Mouse (Mus musculus) heart, adult 2 months (tissue): ENCODE results near the gene Cdk2ap2. TPM values are rescaled to one million over a fixed set of nuclear protein-coding genes. Genes with fewer than 3 reads are reported as not detected.

Source experiments
- DNase-seq, 2 experiments: peaks; one replicate each; pipeline ENCODE4 v3.0.0; 2021
- H3K27ac ChIP-seq: fragments of 200-600 bp; 2 replicates; pipeline ENCODE4 v1.8.1; 2022
- H3K27me3 ChIP-seq: fragments of 200-500 bp; 2 replicates; pipeline ENCODE4 v1.6.1; 2012; ENCODE audit warnings: mild to moderate bottlenecking, low read length, inconsistent platforms, mixed read lengths; ENCODE audit not compliant: control insufficient read depth, insufficient read depth
- H3K36me3 ChIP-seq: fragments of 200-500 bp; 2 replicates; pipeline ENCODE4 v1.6.1; 2012; ENCODE audit warnings: low read length, inconsistent platforms; ENCODE audit not compliant: control insufficient read depth, insufficient read depth
- H3K4me1 ChIP-seq: fragments of 200-500 bp; 2 replicates; pipeline ENCODE4 v1.6.1; 2011; ENCODE audit warnings: low read length; ENCODE audit not compliant: control insufficient read depth, insufficient read depth
- H3K4me3 ChIP-seq: fragments of 200-600 bp; 2 replicates; pipeline ENCODE4 v1.8.1; 2022
- H3K79me2 ChIP-seq: fragments of 200-500 bp; replicated peaks from 2 replicates; pipeline ENCODE4 v1.6.1; 2012; ENCODE audit warnings: mild to moderate bottlenecking, inconsistent platforms, low read length, moderate library complexity, mixed read lengths; ENCODE audit not compliant: control insufficient read depth, insufficient read depth
- H3K9ac ChIP-seq: fragments of 200-500 bp; 2 replicates; pipeline ENCODE4 v1.6.1; 2012; ENCODE audit warnings: low read depth, mild to moderate bottlenecking, control low read depth, inconsistent platforms, low read length, mixed read lengths
- CTCF ChIP-seq: fragments of 200-600 bp; IDR thresholded peaks from 2 replicates; pipeline ENCODE4 v1.8.1; 2022; ENCODE audit warnings: antibody characterized with exemption, mild to moderate bottlenecking, moderate library complexity
- EP300 ChIP-seq: fragments of 200-500 bp; IDR thresholded peaks from 2 replicates; pipeline ENCODE4 v1.6.1; 2011; ENCODE audit warnings: low read depth, low read length, control low read depth; ENCODE audit not compliant: insufficient read depth
- POLR2A ChIP-seq: fragments of 200-500 bp; IDR thresholded peaks from 2 replicates; pipeline ENCODE4 v1.6.1; 2011; ENCODE audit warnings: mild to moderate bottlenecking, low read depth, low read length, control low read depth; ENCODE audit not compliant: insufficient read depth
- WGBS: fragments of 180-500 bp; shearing (Covaris S2); methylation state at CpG from one replicate; pipeline ENCODE4 v1.1.7; 2018; 5-methylcytosine and 5-hydroxymethylcytosine counted together
- intact Hi-C: fragments of 180-260 bp; cut with DNase I; formaldehyde crosslinking; loops from one replicate; pipeline ENCODE4 v1.15.1; 2025
- polyA plus RNA-seq: library from polyadenylated mRNA; depleted of rRNA; stranded (reverse); fragments of >200 nt; gene quantifications from 2 replicates; pipeline ENCODE4 v1.2.3, GENCODE M21; 2012
- total RNA-seq, 2 experiments: library from RNA; stranded (reverse); gene quantifications; 2 replicates each; pipeline ENCODE4 v1.2.3; 2021

The Cdk2ap2 gene
- total and polyA plus RNA-seq, 3 experiments: 39.9 to 85.3 (median 43.2) TPM

GRCm38 (mm10) chr19:4088146-4088545 is 8.8 kb upstream of the Cdk2ap2 start:
- TF ChIP-seq POLR2A (no peak), EP300 (no peak), CTCF (no peak)
- no peak overlapping the region for H3K4me3 ChIP-seq
- no peak overlapping the region for H3K27ac ChIP-seq
- no peaks in the 10 kb centered on the region for H3K36me3 ChIP-seq
- 24% methylated on average over 5 of the region's 5 CpGs for WGBS
- H3K79me2 ChIP-seq: no peaks in the 10 kb centered on the region
- H3K4me1 ChIP-seq: no peaks in the 10 kb centered on the region
- no peak overlapping the region for H3K9ac ChIP-seq
- intact Hi-C loops: no loop called here
- DNase-seq: no peak
- no peaks in the 10 kb centered on the region for H3K27me3 ChIP-seq

DNA sequence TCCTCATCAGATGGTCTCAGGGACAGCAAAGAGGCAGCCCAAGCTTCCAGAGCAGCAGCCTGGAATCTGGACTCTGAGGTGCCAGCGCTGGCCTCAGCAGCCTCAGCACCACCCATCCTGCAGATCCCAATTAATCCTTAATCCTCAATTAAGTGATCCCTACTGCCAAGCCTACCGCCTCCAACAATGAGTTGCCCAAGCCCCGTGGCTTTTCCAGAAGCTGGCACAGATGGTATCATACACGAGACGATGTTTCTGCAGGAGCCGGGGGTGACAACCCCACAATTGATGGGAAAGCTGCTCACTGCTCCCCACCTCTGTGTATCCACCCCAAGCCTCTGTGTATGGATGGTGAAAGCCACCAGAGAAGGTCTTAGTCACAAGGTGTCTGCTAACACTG is 7.9 kb upstream of the Cdk2ap2 start:
- intact Hi-C loops: no loop called here
- H3K27ac ChIP-seq: no peak overlapping the region
- H3K4me1 ChIP-seq: no peaks in the 10 kb centered on the region
- no peak for DNase-seq
- TF ChIP-seq CTCF: no peak
- TF ChIP-seq EP300: no peak
- no peak for TF ChIP-seq POLR2A
- H3K9ac ChIP-seq: no peak overlapping the region
- no peak overlapping the region for H3K4me3 ChIP-seq
- H3K36me3 ChIP-seq: no peaks in the 10 kb centered on the region
- 83% methylated on average over 6 of the region's 6 CpGs for WGBS
- H3K27me3 ChIP-seq: no peaks in the 10 kb centered on the region
- no peaks in the 10 kb centered on the region for H3K79me2 ChIP-seq

DNA sequence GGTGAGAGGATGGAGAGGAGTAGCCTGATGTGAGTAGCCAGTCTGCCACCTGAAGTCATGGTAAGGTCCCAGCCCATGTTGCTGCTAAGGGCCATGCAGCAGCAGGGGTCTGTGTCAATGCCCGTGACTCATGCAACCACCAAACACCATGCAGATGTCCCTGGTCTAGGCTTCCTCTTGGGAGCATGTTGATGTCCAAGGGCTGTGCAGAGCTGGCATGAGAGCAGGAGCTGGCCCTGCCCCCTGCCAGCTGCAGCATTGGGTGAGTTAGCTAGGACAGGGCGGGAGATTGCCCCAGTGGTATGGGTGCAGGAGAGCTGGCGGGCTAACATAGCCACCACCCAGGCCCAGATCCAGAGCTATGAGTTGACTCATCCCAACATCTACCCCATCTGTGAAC is 6.5 kb upstream of the Cdk2ap2 start:
- intact Hi-C loops: no loop called here

DNA sequence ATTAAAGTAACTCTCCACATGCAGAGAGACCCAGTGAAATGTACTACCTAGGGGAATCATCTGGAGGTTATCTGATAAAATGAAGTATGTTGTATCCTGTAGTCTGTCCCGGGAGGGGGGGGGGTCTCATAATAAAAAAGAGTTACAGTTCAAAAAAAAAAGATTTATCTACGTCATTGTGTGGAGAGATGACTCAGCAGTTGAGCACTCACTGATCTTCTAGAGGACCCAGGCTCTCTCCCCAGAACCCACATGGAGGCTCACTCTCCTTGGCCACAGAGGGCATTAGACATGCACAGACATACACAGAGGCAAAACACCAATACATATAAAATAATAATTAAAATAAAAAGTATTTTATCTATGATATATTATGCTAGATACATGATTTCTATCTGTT is 5.6 kb upstream of the Cdk2ap2 start:
- Histone ChIP-seq H3K4me1 (no peaks in the 10 kb centered on the region; the same call in 1 of the 2 replicates), H3K4me3 (no peak overlapping the region), H3K36me3 (no peaks in the 10 kb centered on the region), H3K79me2 (no peaks in the 10 kb centered on the region), H3K9ac (no peak overlapping the region), H3K27ac (no peak overlapping the region), H3K27me3 (no peaks in the 10 kb centered on the region)
- DNase-seq: no peak
- intact Hi-C loops: no loop called here
- TF ChIP-seq POLR2A (no peak), CTCF (no peak), EP300 (no peak)
- 57% methylated on average over 2 of the region's 2 CpGs for WGBS

More for the DNA sequence above, 6.5 kb upstream of the Cdk2ap2 start:
- TF ChIP-seq CTCF: no peak
- no peak for TF ChIP-seq EP300
- no peak for TF ChIP-seq POLR2A
- WGBS: 90% methylated on average over 3 of the region's 3 CpGs
- no peaks in the 10 kb centered on the region for H3K36me3 ChIP-seq
- H3K27ac ChIP-seq: no peak overlapping the region
- DNase-seq: no peak
- no peaks in the 10 kb centered on the region for H3K27me3 ChIP-seq
- H3K4me3 ChIP-seq: no peak overlapping the region
- H3K4me1 ChIP-seq: no peaks in the 10 kb centered on the region
- no peaks in the 10 kb centered on the region for H3K79me2 ChIP-seq
- no peak overlapping the region for H3K9ac ChIP-seq

DNA sequence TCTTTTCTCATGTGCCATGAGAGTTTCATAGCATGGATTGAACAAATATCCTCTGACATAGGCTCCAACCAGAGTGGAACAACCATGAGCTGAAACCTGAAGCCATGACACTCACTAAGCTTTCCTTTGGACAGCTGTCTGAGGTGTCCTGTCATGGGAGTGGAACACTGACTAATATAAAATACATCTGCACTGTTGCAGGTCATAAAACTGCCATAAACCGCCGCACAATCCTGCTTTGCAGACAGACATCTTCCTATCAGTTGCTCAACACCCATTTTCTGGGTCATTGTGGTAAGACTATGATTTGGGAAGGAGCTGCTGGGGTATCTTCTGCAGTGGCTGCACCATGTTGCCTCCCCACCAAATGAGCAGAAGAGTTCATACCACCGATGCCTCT is 4.2 kb upstream of the Cdk2ap2 start:
- H3K4me1 ChIP-seq: peaks cover 2% of the 10 kb centered on the region; the same call in 1 of the 2 replicates
- no peak overlapping the region for H3K9ac ChIP-seq
- 87% methylated on average over 3 of the region's 3 CpGs for WGBS
- intact Hi-C loops: no loop called here
- no peaks in the 10 kb centered on the region for H3K27me3 ChIP-seq
- no peak for TF ChIP-seq CTCF
- TF ChIP-seq POLR2A: no peak
- no peak for TF ChIP-seq EP300
- no peaks in the 10 kb centered on the region for H3K36me3 ChIP-seq
- H3K79me2 ChIP-seq: no peaks in the 10 kb centered on the region
- DNase-seq: no peak
- no peak overlapping the region for H3K4me3 ChIP-seq
- no peak overlapping the region for H3K27ac ChIP-seq

- Histone ChIP-seq H3K27ac (no peak overlapping the region), H3K36me3 (no peaks in the 10 kb centered on the region), H3K27me3 (no peaks in the 10 kb centered on the region), H3K9ac (no peak overlapping the region), H3K4me3 (no peak overlapping the region), H3K79me2 (no peaks in the 10 kb centered on the region), H3K4me1 (peaks cover 5% of the 10 kb centered on the region; the same call in 1 of the 2 replicates)
- intact Hi-C loops: no loop called here
- no peak for DNase-seq
- no peak for TF ChIP-seq CTCF
- no peak for TF ChIP-seq EP300
- TF ChIP-seq POLR2A: no peak
- 68% methylated on average over 7 of the region's 7 CpGs for WGBS
Observed at GRCm38 (mm10) chr19:4093772-4094171, 3.2 kb upstream of the Cdk2ap2 start.
